Mouse (Mus musculus) intestine, embryonic 16.5 days (tissue): Measurements from ENCODE around the gene Ip6k1. TPM values are rescaled to one million over a fixed set of nuclear protein-coding genes. Genes with fewer than 3 reads are reported as not detected.

Experiments
- ATAC-seq: fragments of 200-750 bp; cut with Nextera tagmentation; 2 replicates; pipeline ENCODE4 v1.8.0; 2017; ENCODE audit warnings: moderate TSS enrichment, moderate library complexity
- H3K27ac ChIP-seq: fragments of 300-500 bp; sonication (generic); 2 replicates; pipeline ENCODE4 v1.5.1; 2014; ENCODE audit warnings: mild to moderate bottlenecking, low read length
- H3K27me3 ChIP-seq: fragments of 300-500 bp; sonication (generic); replicated peaks from 2 replicates; pipeline ENCODE4 v1.6.1; 2014; ENCODE audit warnings: low read length, control low read depth, mixed read lengths; ENCODE audit not compliant: control insufficient read depth, insufficient read depth
- H3K36me3 ChIP-seq: fragments of 300-500 bp; sonication (generic); 2 replicates; pipeline ENCODE4 v1.6.1; 2014; ENCODE audit warnings: low read length, control low read depth; ENCODE audit not compliant: control insufficient read depth, insufficient read depth
- H3K4me1 ChIP-seq: fragments of 300-500 bp; sonication (generic); 2 replicates; pipeline ENCODE4 v1.6.1; 2014; ENCODE audit warnings: low read length, control low read depth, mixed read lengths; ENCODE audit not compliant: control insufficient read depth, insufficient read depth
- H3K4me2 ChIP-seq: fragments of 300-500 bp; sonication (generic); 2 replicates; pipeline ENCODE4 v1.6.1; 2014; ENCODE audit warnings: low read depth, low read length, control low read depth
- H3K4me3 ChIP-seq: fragments of 300-500 bp; sonication (generic); 2 replicates; pipeline ENCODE4 v1.5.1; 2014; ENCODE audit warnings: mild to moderate bottlenecking, low read length
- H3K9ac ChIP-seq: fragments of 300-500 bp; sonication (generic); 2 replicates; pipeline ENCODE4 v1.6.1; 2014; ENCODE audit warnings: low read depth, low read length
- H3K9me3 ChIP-seq: fragments of 300-500 bp; sonication (generic); 2 replicates; pipeline ENCODE4 v1.6.1; 2016; ENCODE audit warnings: low read length, control low read depth; ENCODE audit not compliant: control insufficient read depth
- WGBS: fragments of 180-500 bp; shearing (Covaris S2); extraction: QIAGEN DNeasy Blood & Tissue Kit; methylation state at CpG from one replicate; pipeline ENCODE4 v1.1.7; 2014; 5-methylcytosine and 5-hydroxymethylcytosine counted together
- polyA plus RNA-seq: library from polyadenylated mRNA; unstranded; fragments of >200 nt; fragmentation: Nextera tagmentation; extraction: Ambion mirVana; gene quantifications from 2 replicates; pipeline ENCODE4 v1.2.1, GENCODE M21; 2015

The Ip6k1 gene
- polyA plus RNA-seq, 1 experiment from 2014 or later = 37.1 TPM

DNA sequence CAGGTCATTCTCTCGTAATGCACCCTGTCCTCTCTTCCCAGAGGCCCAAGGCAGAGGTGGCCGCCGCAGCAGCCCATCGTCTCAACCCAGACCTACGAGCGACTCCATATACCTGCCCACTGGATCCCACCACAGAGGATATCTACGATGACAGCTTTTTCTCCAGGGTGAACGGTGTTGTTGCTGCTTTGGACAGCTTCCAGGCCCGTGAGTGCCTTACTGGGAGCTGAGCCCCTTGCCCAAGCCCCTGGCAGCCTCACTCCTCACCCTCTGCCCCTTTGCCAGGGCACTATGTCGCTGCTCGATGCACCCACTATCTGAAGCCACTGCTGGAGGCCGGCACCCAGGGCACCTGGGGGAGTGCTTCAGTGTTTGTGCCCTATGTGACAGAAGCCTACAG is 23.5 kb upstream of the Ip6k1 start:
- 83% methylated on average over 12 of the region's 12 CpGs for WGBS
- Histone ChIP-seq H3K27ac (no peak overlapping the region), H3K9me3 (no peaks in the 10 kb centered on the region), H3K9ac (no peak overlapping the region), H3K36me3 (no peaks in the 10 kb centered on the region), H3K4me1 (peaks cover 39% of the 10 kb centered on the region), H3K27me3 (no peaks in the 10 kb centered on the region), H3K4me3 (no peak overlapping the region), H3K4me2 (no peak overlapping the region)
- no peak for ATAC-seq

DNA sequence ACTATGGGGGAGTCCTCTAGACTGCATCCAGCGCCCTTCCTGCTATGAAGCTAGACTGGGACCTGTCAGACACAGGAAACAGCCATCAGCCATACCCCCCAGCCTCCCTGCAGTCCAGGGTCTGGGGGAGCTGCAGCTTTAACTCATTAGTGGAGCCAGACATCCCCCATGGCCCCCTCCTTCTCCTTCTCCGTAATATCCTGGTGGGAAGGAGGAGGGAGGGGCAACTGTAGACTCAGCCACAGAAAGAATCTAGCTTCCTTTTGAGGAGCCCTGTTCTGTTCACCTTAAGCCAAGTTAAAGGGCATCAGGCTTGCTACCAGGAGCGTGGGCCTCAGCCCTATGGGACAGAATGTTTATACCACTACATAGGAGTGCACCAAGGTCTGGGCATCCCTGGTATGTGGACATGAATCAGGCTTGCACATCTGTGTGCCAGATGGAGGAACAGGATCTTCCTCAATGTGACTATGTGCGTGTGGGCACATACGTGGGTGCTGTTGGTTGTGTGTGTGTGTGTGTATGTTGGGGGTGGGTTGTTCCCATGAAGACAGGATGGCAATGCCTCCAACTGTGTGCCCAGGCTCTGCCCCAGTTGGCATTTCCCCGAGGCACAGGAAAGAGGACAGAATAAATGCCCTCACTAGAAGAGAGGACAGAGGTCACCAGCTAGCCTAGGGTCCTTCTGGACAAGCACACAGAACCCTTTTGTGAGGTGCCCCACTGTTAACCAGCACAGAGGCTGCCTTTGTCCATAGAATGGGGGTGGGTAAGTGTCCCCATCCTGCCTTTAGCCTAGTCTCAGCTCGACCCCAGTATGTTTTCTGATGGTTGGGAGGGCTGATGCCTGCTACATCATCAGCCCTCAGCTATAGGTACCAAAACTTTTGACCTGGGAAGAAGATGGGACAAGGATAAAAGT is 20.4 kb upstream of the Ip6k1 start:
- peak overlapping the region; percentile 88 for H3K4me2 ChIP-seq
- H3K27ac ChIP-seq = peak overlapping the region; percentile 100
- 33% methylated on average over 7 of the region's 7 CpGs for WGBS
- no peaks in the 10 kb centered on the region for H3K27me3 ChIP-seq
- peak overlapping the region; percentile 86 for H3K4me3 ChIP-seq
- peak overlapping the region; percentile 81 for H3K9ac ChIP-seq
- peak; percentile 9; the same call in 1 of the 2 replicates for ATAC-seq
- no peaks in the 10 kb centered on the region for H3K36me3 ChIP-seq
- H3K9me3 ChIP-seq = no peaks in the 10 kb centered on the region
- peaks cover 31% of the 10 kb centered on the region for H3K4me1 ChIP-seq

DNA sequence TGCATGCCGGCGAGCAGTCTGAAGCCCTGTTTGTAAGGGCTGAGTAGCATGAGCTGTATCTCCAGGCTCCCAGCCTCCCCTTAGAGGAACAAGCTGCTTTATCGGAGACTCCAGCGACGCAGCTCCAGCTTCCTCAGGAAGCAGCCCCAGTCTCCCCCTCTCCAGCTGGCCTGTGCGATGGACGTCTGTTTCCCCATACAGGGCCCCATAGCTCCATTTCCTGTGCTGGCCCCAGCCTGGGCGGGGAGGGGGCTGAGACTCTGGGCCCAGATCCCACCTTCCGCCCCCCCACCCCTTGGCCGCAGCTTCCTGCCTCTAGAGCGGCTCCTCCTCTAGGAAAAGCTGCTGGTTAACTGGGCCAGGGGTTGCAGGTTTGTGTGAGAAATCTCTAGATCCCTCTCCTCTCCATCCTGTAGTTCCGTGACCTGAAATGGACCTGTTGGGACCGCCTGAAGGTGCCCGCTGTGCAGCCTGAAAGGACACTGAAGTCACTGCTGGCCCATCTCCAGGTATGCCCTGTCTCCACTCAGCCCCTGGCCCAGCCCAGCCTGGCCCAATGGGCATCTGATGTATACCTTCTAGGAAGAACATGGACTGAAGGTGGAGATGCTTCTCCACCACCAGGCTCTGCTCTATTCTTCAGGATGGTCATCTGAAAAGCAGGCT is 19.5 kb upstream of the Ip6k1 start, which contains the start of gene Gm20661:
TSS of gene Gm20661 (plus strand) at position 378 of the 666 bp plus-strand sequence.
- Histone ChIP-seq H3K27me3 (no peaks in the 10 kb centered on the region), H3K36me3 (no peaks in the 10 kb centered on the region), H3K9me3 (no peaks in the 10 kb centered on the region), H3K9ac (peak within 1 kb of the TSS; percentile 81), H3K4me3 (peak within 1 kb of the TSS; percentile 86), H3K4me2 (peak within 1 kb of the TSS; percentile 88), H3K27ac (peak within 1 kb of the TSS; percentile 100), H3K4me1 (peaks cover 31% of the 10 kb centered on the region)
- peak; percentile 66 for ATAC-seq
- WGBS = 40% methylated on average over 13 of the region's 14 CpGs

DNA sequence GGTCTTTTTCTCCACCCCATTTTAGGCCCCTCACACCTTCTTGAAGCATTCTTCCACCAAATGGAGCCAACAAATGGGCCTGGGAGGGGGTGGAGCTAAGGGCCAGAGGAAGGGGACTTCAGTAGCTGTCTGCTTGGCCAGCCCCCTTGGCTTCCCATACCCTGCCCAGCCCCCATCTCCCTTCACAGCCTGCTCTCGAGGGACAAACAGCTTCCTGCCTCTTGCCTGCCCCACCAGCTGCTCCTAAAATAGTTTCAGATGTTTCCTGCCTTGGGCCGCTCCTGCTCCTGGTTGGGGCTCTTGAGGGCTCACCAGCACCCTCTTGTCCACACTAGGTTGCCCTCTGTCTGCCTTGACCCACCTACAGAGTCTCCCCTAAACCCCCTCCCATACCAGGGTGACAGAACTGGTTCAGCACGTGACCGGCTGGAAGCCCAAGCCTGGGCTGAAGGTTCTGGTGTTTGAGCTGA is 18.8 kb upstream of the Ip6k1 start:
- H3K4me1 ChIP-seq = peaks cover 31% of the 10 kb centered on the region
- H3K9ac ChIP-seq = peak overlapping the region; percentile 81
- H3K4me2 ChIP-seq = peak overlapping the region; percentile 88
- no peaks in the 10 kb centered on the region for H3K27me3 ChIP-seq
- peak overlapping the region; percentile 86 for H3K4me3 ChIP-seq
- ATAC-seq = peak; percentile 50
- 30% methylated on average over 4 of the region's 4 CpGs for whole genome bisulfite sequencing
- peak overlapping the region; percentile 100 for H3K27ac ChIP-seq
- no peaks in the 10 kb centered on the region for H3K9me3 ChIP-seq
- no peaks in the 10 kb centered on the region for H3K36me3 ChIP-seq

DNA sequence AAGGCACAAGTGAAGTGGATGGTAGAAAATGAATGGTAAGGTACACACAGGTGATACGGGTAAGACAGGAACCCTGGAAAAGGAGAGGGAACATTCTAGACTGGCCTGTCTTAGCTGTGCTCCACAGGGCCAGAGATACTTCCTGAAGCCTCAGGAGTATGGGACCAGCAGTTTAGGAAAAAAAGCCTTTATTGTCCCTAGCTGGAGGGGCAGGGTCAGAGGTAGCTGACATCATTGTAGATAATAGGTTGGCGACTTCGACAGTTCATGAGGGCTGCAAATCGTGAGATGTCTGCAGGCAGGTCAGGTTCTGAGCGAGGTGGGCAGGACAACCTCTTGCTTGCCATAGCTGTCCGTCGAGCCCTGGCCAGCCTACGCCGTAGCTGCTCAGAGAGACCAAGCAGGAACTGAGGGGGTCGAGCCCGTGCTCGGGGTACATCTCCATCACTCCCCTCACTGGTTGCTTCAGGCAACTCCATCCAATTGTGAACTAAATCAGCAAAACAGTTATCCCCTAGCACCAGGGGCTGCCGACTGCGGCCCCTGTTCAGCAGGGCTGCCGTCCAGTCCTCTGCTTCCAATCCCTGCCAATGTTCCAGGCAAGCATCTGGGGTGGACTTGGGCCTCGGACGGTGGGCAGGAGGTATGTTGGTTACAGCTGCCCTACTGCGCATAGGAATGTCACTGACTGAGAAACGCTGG is 18.1 kb upstream of the Ip6k1 start:
- H3K4me2 ChIP-seq = peak overlapping the region; percentile 88
- H3K27me3 ChIP-seq = no peaks in the 10 kb centered on the region
- H3K9me3 ChIP-seq = no peaks in the 10 kb centered on the region
- H3K27ac ChIP-seq = peak overlapping the region; percentile 100
- no peaks in the 10 kb centered on the region for H3K36me3 ChIP-seq
- WGBS = 48% methylated on average over 19 of the region's 19 CpGs
- peaks cover 31% of the 10 kb centered on the region for H3K4me1 ChIP-seq
- ATAC-seq = no peak
- peak overlapping the region; percentile 81 for H3K9ac ChIP-seq
- H3K4me3 ChIP-seq = peak overlapping the region; percentile 86

DNA sequence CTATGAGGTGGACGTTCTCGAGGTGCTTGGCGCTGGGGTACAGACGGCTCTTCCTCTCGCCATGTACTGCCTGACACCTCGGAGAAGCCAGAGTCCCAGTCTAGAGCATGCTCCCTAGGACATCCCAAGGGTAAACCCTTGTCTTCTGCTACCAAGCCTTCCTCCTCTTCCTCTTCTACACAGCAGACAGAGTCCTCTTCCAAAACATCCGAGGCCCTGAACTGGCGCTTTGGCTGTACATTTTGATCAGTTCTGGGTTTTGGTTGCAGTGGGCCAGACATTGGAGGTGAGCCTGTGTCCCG is 17.6 kb upstream of the Ip6k1 start:
- H3K4me3 ChIP-seq = peak overlapping the region; percentile 86
- H3K9me3 ChIP-seq = no peaks in the 10 kb centered on the region
- H3K9ac ChIP-seq = peak overlapping the region; percentile 81
- H3K4me1 ChIP-seq = peaks cover 31% of the 10 kb centered on the region
- no peaks in the 10 kb centered on the region for H3K36me3 ChIP-seq
- H3K4me2 ChIP-seq = peak overlapping the region; percentile 88
- peak overlapping the region; percentile 100 for H3K27ac ChIP-seq
- WGBS = 42% methylated on average over 9 of the region's 9 CpGs
- no peaks in the 10 kb centered on the region for H3K27me3 ChIP-seq
- no peak for ATAC-seq

DNA sequence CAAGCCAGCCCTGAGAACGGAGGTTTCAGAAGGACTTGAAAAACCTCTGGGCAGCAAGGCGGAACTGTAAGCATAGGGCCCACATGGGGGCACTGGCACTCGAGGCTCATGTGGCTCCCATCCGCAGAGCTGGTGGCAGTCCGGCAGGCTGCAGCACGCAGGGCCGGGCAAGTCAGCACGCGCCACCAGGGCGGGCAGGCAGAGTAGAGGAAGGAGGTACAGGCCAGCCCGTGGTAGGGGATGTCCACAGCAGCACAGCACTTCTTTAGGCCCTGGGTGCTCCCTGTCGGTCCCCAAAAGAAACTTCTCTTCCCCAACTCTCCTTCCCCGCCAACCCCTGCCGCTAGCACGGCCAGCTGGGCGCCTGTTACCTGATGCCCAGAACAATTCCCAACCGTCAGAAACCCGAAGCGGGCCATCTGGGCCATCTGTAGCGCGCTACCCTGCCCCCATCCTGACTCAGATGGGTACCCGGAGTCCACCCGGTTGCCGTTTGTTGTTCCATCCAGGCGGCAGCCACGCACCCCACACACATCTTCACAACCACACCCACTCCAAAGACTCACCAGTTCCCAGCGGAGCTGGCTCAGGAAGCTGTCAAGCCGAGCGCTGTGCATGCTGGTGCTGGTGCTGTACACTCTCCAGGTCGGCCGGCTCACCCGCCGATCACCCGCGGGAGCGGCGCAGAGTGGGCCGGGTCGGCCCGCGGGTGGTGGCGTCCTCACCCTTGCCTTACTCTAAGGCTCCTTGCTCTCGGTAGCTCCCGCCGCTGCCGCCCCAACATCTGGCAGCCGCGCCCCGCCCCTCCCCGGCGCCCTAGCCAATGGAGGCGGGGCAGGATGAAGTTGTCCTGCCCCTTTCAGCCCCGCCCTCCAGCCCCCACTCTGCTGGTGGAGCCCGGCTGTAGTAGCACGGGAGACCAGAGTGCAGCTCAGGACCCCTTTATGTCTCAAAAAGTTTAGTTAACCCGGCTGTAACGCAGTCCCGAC is 16.9 kb upstream of the Ip6k1 start, which contains the start of gene Inka1:
TSS of gene Inka1 (minus strand) at position 749 of the 989 bp plus-strand sequence.
- H3K9me3 ChIP-seq = no peaks in the 10 kb centered on the region
- peaks cover 31% of the 10 kb centered on the region for H3K4me1 ChIP-seq
- H3K4me2 ChIP-seq = peak within 1 kb of the TSS; percentile 88
- peak within 1 kb of the TSS; percentile 81 for H3K9ac ChIP-seq
- H3K27ac ChIP-seq = peak within 1 kb of the TSS; percentile 100
- ATAC-seq = peak; percentile 74
- H3K27me3 ChIP-seq = no peaks in the 10 kb centered on the region
- WGBS = 2% methylated on average over 58 of the region's 58 CpGs
- H3K4me3 ChIP-seq = peak within 1 kb of the TSS; percentile 86
- no peaks in the 10 kb centered on the region for H3K36me3 ChIP-seq

DNA sequence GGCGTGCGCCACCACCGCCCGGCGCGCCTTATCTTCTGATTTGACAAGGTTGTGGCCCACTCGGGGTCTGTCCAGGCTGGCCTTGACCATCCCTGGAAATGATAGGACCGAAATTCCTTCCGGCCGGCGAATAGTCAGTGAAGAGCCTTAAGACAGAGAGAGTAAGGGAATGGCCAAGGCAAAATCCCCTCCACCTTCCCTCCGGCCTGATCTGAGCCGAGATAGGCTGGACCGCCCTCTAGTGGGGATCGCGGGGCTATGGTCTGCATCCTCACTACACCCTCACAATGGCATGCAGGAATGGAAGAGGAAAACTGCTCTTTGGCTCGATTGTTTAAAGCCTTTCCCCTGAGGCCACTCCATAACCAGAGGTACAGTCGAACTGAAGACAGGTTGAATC is 15.9 kb upstream of the Ip6k1 start:
- H3K27ac ChIP-seq = peak overlapping the region; percentile 100
- WGBS = 4% methylated on average over 18 of the region's 18 CpGs
- peaks cover 21% of the 10 kb centered on the region for H3K4me1 ChIP-seq
- peak overlapping the region; percentile 88 for H3K4me2 ChIP-seq
- peak overlapping the region; percentile 86 for H3K4me3 ChIP-seq
- H3K36me3 ChIP-seq = no peaks in the 10 kb centered on the region
- H3K27me3 ChIP-seq = no peaks in the 10 kb centered on the region
- peak overlapping the region; percentile 81; the same call in 1 of the 2 replicates for H3K9ac ChIP-seq
- ATAC-seq = peak; percentile 49
- no peaks in the 10 kb centered on the region for H3K9me3 ChIP-seq
